Mouse (Mus musculus) heart, postnatal 0 days (tissue): ENCODE results near the gene Psg16. TPM values are rescaled to one million over a fixed set of nuclear protein-coding genes. Genes with fewer than 3 reads are reported as not detected.

ENCODE experiments used
- ATAC-seq: fragments of 200-750 bp; cut with Nextera tagmentation; 2 replicates; pipeline ENCODE4 v1.8.0; 2017; ENCODE audit warnings: low read depth, moderate number of reproducible peaks, moderate library complexity; ENCODE audit not compliant: insufficient read depth
- DNase-seq: peaks from one replicate; pipeline ENCODE4 v3.0.0-alpha.2; 2016; ENCODE audit warnings: low spot score
- H3K27ac ChIP-seq: fragments of 300-500 bp; sonication (generic); 2 replicates; pipeline ENCODE4 v1.5.1; 2014; ENCODE audit warnings: low read depth, mild to moderate bottlenecking
- H3K27me3 ChIP-seq: fragments of 300-500 bp; sonication (generic); 2 replicates; pipeline ENCODE4 v1.6.1; 2014; ENCODE audit warnings: low read length, mixed read lengths; ENCODE audit not compliant: control insufficient read depth, insufficient read depth
- H3K36me3 ChIP-seq: fragments of 300-500 bp; sonication (generic); replicated peaks from 2 replicates; pipeline ENCODE4 v1.6.1; 2014; ENCODE audit warnings: low read length, mixed read lengths; ENCODE audit not compliant: control insufficient read depth, insufficient read depth
- H3K4me1 ChIP-seq: fragments of 300-500 bp; sonication (generic); 2 replicates; pipeline ENCODE4 v1.6.1; 2014; ENCODE audit warnings: antibody characterized with exemption; ENCODE audit not compliant: control insufficient read depth, insufficient read depth
- H3K4me2 ChIP-seq: fragments of 300-500 bp; sonication (generic); 2 replicates; pipeline ENCODE4 v1.6.1; 2014; ENCODE audit warnings: low read depth, mild to moderate bottlenecking, low read length, moderate library complexity
- H3K4me3 ChIP-seq: fragments of 300-500 bp; sonication (generic); 2 replicates; pipeline ENCODE4 v1.5.1; 2014; ENCODE audit warnings: low read depth, low read length
- H3K9ac ChIP-seq: fragments of 300-500 bp; sonication (generic); replicated peaks from 2 replicates; pipeline ENCODE4 v1.6.1; 2014; ENCODE audit warnings: low read depth, low read length, mixed read lengths
- H3K9me3 ChIP-seq: fragments of 300-500 bp; sonication (generic); replicated peaks from 2 replicates; pipeline ENCODE4 v1.6.1; 2016; ENCODE audit warnings: low read length; ENCODE audit not compliant: control insufficient read depth
- CTCF ChIP-seq: IDR thresholded peaks from 2 replicates; pipeline ENCODE4 v1.5.1; 2016; ENCODE audit warnings: antibody characterized with exemption, control low read depth, low read depth
- EP300 ChIP-seq: IDR thresholded peaks from 2 replicates; pipeline ENCODE4 v1.6.1; 2016; ENCODE audit warnings: antibody characterized with exemption, low read depth
- WGBS: fragments of 180-500 bp; shearing (Covaris S2); extraction: QIAGEN DNeasy Blood & Tissue Kit; methylation state at CpG from one replicate; pipeline ENCODE4 v1.1.7; 2014; 5-methylcytosine and 5-hydroxymethylcytosine counted together
- polyA plus RNA-seq: library from polyadenylated mRNA; unstranded; fragments of >200 nt; fragmentation: Nextera tagmentation; extraction: Ambion mirVana; gene quantifications from 2 replicates; pipeline ENCODE4 v1.2.1, GENCODE M21; 2015
- total RNA-seq: library from RNA; depleted of rRNA; stranded (reverse); fragments of >200 nt; gene quantifications from 2 replicates; pipeline ENCODE4 v1.2.3, GENCODE M21; 2014; ENCODE audit warnings: low replicate concordance

The Psg16 gene
- total and polyA plus RNA-seq, 2 experiments from 2014 or later, result 0.12 TPM; not detected in 1

- ATAC-seq (no peak), DNase-seq (no peak)
- H3K9me3 ChIP-seq, result no peaks in the 10 kb centered on the region
- no peak overlapping the region for H3K4me3 ChIP-seq
- 90% methylated on average over 7 of the region's 7 CpGs for WGBS
- no peak overlapping the region for H3K9ac ChIP-seq
- H3K4me2 ChIP-seq, result no peak overlapping the region
- no peak for TF ChIP-seq EP300
- TF ChIP-seq CTCF, result no peak
- peaks cover 92% of the 10 kb centered on the region for H3K36me3 ChIP-seq
- H3K4me1 ChIP-seq, result no peaks in the 10 kb centered on the region
- H3K27me3 ChIP-seq, result no peaks in the 10 kb centered on the region
- no peak overlapping the region for H3K27ac ChIP-seq
Observed at GRCm38 (mm10) chr7:17039373-17039772, 34.5 kb upstream of the Psg16 start.

- Histone ChIP-seq H3K4me3 (no peak overlapping the region), H3K27ac (no peak overlapping the region), H3K27me3 (no peaks in the 10 kb centered on the region), H3K9ac (no peak overlapping the region), H3K36me3 (peaks cover 82% of the 10 kb centered on the region), H3K4me1 (peaks cover 3% of the 10 kb centered on the region; the same call in 1 of the 2 replicates), H3K4me2 (no peak overlapping the region), H3K9me3 (no peaks in the 10 kb centered on the region)
- TF ChIP-seq EP300, result no peak
- no peak for TF ChIP-seq CTCF
- ATAC-seq (no peak), DNase-seq (no peak)
- WGBS, result 16% methylated on average over 1 of the region's 1 CpGs
Observed at GRCm38 (mm10) chr7:17045743-17046142, 28.1 kb upstream of the Psg16 start.

GRCm38 (mm10) chr7:17047041-17047682 is 26.7 kb upstream of the Psg16 start:
- ATAC-seq, result no peak
- H3K9ac ChIP-seq, result no peak overlapping the region
- no peak for DNase-seq
- no peak overlapping the region for H3K27ac ChIP-seq
- TF ChIP-seq CTCF (no peak), EP300 (no peak)
- no peak overlapping the region for H3K4me2 ChIP-seq
- H3K27me3 ChIP-seq, result no peaks in the 10 kb centered on the region
- peaks cover 3% of the 10 kb centered on the region; the same call in 1 of the 2 replicates for H3K4me1 ChIP-seq
- H3K9me3 ChIP-seq, result no peaks in the 10 kb centered on the region
- H3K4me3 ChIP-seq, result no peak overlapping the region
- peaks cover 83% of the 10 kb centered on the region for H3K36me3 ChIP-seq
- WGBS, result 84% methylated on average over 5 of the region's 5 CpGs

GRCm38 (mm10) chr7:17048431-17049190 is 25.2 kb upstream of the Psg16 start:
- peaks cover 3% of the 10 kb centered on the region; the same call in 1 of the 2 replicates for H3K4me1 ChIP-seq
- no peak overlapping the region for H3K4me3 ChIP-seq
- TF ChIP-seq CTCF (no peak), EP300 (no peak)
- DNase-seq (no peak), ATAC-seq (no peak)
- no peak overlapping the region for H3K9ac ChIP-seq
- no peak overlapping the region for H3K4me2 ChIP-seq
- peaks cover 81% of the 10 kb centered on the region for H3K36me3 ChIP-seq
- H3K27me3 ChIP-seq, result no peaks in the 10 kb centered on the region
- no peak overlapping the region for H3K27ac ChIP-seq
- H3K9me3 ChIP-seq, result no peaks in the 10 kb centered on the region
- WGBS, result 87% methylated on average over 10 of the region's 10 CpGs

- Histone ChIP-seq H3K27ac (no peak overlapping the region), H3K4me3 (no peak overlapping the region), H3K4me2 (no peak overlapping the region), H3K4me1 (peaks cover 3% of the 10 kb centered on the region), H3K9ac (no peak overlapping the region), H3K36me3 (peaks cover 78% of the 10 kb centered on the region), H3K27me3 (no peaks in the 10 kb centered on the region), H3K9me3 (no peaks in the 10 kb centered on the region)
- 48% methylated on average over 11 of the region's 11 CpGs for WGBS
- TF ChIP-seq EP300 (no peak), CTCF (no peak)
- DNase-seq (no peak), ATAC-seq (no peak)
Observed at GRCm38 (mm10) chr7:17050491-17050890, 23.3 kb upstream of the Psg16 start.
